Mouse (Mus musculus) heart, adult 2 months (tissue): ENCODE data around the gene Ip6k3.

Experiments
- CTCF ChIP-seq: fragments of 200-600 bp; IDR thresholded peaks from 2 replicates; pipeline ENCODE4 v1.8.1; 2022; ENCODE audit warnings: antibody characterized with exemption, mild to moderate bottlenecking, moderate library complexity
- EP300 ChIP-seq: fragments of 200-500 bp; IDR thresholded peaks from 2 replicates; pipeline ENCODE4 v1.6.1; 2011; ENCODE audit warnings: low read depth, low read length, control low read depth; ENCODE audit not compliant: insufficient read depth

- TF ChIP-seq EP300 (no peak), CTCF (peak; percentile 49)
Observed at GRCm38 (mm10) chr17:27201981-27202380, 34.4 kb upstream of the Ip6k3 start.
